Mouse (Mus musculus) 3T3-L1 (cell line): ENCODE data around the gene Rassf10.

Experiments
- DNase-seq: peaks from one replicate; pipeline ENCODE4 v3.0.0-alpha.2; 2015; ENCODE audit warnings: low read depth, low spot score

Gene Rassf10

DNA sequence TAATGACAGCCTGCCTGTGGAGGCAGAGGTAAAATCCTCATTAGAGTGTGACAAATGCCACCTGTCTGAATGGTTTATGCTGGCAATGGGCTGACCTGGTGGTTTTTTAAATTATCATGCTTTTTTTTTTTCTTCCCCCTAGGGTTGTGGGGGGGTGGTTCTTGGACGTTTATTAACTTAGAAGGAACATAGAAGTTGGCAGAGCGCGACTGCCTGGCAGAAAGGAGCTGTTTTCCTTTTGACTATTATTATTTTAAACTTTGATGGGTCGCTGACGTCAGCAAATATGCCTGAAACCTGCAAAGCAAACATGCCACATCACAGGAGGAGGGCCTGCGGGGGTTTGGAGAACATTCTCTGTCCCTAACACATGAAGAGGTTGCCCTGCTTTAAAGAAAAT is 3.9 kb downstream of the Rassf10 start:
- DNase-seq, result no peak

DNA sequence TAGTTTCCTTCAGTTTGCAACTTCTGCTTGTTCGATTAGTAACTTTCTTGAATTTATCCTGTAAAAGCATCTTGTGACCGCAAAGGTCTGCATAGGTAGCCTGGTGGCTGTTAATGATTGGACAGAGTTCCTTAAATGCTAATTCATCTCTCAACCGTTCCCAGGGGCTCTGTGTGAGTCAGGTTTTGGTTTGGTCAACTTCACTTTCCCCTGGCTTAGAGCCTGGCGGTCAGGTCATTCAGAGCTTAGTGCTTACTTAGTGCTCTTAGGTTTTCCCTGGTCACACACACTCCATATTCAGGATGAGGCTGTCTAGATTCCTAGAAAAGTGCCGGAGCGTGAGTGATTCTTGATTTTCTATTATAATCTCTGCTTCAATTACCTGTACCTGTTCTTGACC is 12.6 kb downstream of the Rassf10 start:
- DNase-seq, result peak; percentile 3

DNA sequence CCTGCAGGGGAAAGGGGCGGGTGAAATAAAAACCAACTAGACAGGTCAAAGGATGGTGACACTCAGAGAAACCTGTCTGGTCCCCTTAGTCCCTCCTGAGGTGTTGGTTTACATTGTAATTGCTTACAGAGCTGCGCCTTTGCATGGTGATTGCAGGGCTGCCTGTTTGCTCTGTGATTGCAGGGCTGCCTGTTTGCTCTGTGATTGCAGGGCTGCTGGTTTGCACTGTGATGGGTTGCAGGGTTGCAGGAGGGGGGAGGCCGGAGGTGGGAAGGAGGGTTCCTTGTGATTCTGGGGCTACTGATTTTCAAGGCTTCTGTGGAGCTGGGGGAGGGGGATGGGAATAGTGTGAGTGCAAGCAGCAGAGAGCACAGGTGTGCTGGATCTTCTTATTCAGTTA is 13.0 kb downstream of the Rassf10 start:
- no peak for DNase-seq

DNA sequence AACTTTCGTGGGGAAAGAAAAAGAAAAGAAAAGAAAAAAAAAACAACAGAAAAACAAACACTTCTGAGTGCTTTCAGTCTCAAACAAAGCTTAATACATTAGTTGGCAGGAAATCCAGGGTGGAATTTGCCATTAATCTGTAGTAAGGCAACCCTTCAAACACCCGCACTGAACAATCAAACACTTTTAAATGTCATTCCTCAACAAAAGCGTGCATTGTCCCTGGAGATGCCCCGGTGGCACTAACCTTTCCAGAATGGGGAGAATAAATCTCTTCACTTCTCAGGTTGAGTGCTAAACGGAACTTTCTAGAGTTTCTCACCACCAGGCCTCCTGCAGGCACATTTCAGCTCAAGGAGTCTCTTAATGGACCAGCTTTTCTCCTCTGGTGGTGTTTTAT is 29.6 kb downstream of the Rassf10 start:
- DNase-seq, result no peak

DNA sequence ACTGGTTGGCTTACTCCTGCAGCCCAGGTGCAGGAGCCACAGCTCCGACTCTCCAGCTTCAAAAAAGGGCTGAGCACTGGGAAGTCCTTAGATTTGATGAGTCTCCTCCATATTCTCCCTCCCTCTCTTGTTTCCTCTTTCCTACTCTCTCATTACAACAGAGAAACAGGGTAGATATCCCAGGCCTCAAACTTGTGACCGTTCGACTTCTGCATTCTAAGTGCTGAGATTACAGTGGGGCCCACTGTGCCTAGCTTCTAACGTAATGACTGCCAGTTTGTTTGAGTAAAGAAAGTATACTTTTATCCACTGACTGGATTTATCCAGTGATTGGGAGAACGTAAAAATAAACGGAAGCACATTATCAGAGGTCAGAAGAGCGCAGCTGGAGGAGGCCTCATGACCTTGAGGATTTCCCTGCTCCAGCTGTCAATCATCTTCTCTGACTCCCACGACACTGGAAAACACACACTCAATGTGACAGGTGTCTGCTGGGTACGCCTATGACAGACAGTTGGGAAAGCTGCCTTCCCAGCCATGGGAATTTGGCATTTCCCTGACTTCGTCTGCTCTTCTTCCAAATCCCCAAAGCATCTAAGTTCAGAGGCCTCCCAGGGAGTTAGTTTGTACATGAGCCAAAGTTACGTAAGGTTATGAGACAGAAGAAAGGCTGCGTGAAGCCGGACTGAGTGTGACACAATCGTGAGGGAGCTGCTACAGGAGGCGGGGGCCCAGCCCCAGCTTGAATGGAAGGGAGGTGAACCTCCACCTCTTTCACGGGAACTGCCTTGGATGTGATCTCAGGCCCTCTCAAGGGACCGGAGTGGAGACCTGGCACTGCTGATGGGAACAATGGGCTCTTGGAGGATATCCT is 31.2 kb downstream of the Rassf10 start:
- no peak for DNase-seq

DNA sequence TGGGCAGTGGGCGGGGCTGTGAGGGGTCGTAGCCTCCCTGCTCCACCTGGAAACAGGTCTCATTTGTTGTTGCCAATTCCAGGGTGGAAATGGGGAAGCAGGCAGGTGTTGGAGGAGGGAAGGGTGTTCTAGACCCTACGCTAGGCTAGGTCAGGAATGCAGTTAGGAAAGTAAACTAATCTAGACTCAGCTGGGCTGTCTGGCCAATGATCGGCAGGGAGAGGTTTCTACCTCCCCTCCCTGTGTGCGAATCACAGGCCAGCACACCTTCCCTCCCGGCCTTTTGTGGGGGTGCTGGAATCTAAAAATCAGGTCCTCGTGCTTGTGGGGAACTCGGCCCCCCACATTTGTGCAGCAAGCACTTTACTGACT is 31.8 kb downstream of the Rassf10 start:
- no peak for DNase-seq

DNA sequence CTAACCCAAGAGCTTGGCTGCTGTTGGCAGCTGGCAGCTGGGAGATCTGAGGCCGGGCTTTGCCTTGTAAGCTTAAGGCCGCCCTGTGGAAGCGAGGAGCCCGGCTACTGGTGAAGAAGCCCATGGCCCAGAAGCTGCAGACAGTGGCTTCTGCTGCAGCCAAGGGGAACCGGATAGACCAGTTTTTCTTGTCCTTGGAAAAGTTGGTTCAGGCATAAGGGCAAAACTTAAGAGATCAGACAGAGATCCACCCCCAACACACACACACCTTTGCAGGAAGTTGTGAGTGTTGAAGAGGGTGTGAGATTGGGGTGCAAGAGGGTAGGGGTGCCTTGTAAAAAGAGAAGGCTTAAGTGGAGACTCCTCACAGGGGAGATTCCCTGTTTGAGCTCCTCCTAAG is 39.2 kb downstream of the Rassf10 start:
- no peak for DNase-seq

DNA sequence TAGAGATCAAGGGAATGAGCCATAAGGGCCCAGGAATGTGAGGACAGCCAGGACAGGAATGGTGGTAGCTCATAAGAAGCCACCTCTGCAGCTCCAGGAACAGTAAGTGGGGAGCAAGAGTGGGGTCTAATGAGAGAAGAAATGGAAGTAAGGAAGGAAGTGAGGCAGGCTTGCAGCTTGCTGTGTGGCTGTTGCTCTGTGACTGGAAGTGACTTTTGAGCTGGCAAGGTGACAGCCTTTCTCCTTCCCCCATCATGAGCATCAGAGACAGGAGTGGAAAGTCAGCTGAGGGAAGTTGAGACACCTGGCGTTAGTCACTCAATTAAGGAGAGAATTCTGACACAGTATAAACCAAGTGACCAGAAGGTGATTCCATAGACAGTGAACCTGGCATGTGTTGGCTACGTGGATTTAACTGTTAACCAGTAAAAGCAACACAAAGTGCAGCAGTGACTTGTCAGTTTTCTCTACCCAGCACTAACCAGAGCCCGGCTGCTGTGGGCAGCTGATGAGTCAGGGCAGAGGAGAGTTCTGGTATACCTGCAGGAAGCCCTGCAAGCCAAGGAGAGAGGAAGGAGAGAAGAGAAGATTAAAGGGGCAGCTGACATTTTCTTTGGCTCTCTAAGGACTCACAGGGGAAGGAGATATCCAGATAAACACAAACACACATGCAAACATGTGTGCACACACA is 49.9 kb downstream of the Rassf10 start:
- DNase-seq, result peak; percentile 2

DNA sequence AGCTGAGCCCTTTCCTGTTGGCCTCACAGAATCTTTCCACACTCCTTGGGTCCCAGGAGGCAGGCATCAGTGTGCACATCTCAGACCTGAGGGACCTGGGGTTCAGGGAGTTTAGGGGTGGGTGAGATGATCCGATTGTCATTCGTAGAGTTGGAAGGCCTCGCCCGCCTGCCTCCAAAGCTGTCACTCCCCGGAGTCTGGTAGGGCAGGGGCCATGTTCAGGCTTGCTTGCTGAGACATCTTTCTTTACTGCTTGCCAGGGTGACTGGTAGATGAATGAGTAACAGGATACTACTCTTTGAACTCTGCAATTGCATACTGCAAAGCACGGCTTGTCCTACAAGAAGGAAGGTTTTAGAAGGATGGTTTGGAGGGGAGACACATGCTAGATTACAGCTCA is 52.0 kb downstream of the Rassf10 start:
- DNase-seq, result no peak
